Mouse (Mus musculus): ENCODE data around the gene Mid1.

The Mid1 gene

GRCm38 (mm10) chrX:169685131-169685530, at the start of gene Mid1:
Mid1 (plus strand) TSS chrX:169685199.
- DNase-seq = peak; percentile 58

- no peak for DNase-seq
Observed at GRCm38 (mm10) chrX:169673056-169673455, 11.9 kb upstream of the Mid1 start.

GRCm38 (mm10) chrX:169676313-169676712, 8.7 kb upstream of the Mid1 start:
- no peak for DNase-seq

- DNase-seq = no peak
Observed at GRCm38 (mm10) chrX:169685731-169686130, 732 bp downstream of the Mid1 start.

GRCm38 (mm10) chrX:169691217-169691616, 6.2 kb downstream of the Mid1 start:
- no peak for DNase-seq

- no peak for DNase-seq
Observed at GRCm38 (mm10) chrX:169691675-169692074, 6.7 kb downstream of the Mid1 start.

- DNase-seq = no peak
Observed at GRCm38 (mm10) chrX:169692225-169692909, 7.4 kb downstream of the Mid1 start.

- DNase-seq = no peak
Observed at GRCm38 (mm10) chrX:169704016-169704602, 19.1 kb downstream of the Mid1 start.

- DNase-seq = no peak
Observed at GRCm38 (mm10) chrX:169723511-169723910, 38.5 kb downstream of the Mid1 start.

- DNase-seq = no peak
Observed at GRCm38 (mm10) chrX:169735387-169735969, 50.5 kb downstream of the Mid1 start.

- no peak for DNase-seq
Observed at GRCm38 (mm10) chrX:169758001-169758400, 73.0 kb downstream of the Mid1 start.

- no peak for DNase-seq
Observed at GRCm38 (mm10) chrX:169779535-169779934, 94.5 kb downstream of the Mid1 start, which contains the start of gene 4933400A11Rik. 4933400A11Rik (minus strand) TSS chrX:169779635.

GRCm38 (mm10) chrX:169789702-169790101, 104.7 kb downstream of the Mid1 start:
- no peak for DNase-seq

GRCm38 (mm10) chrX:169792879-169793278, 107.9 kb downstream of the Mid1 start:
- no peak for DNase-seq

GRCm38 (mm10) chrX:169794421-169794820, 109.4 kb downstream of the Mid1 start:
- no peak for DNase-seq

GRCm38 (mm10) chrX:169794831-169795311, 109.9 kb downstream of the Mid1 start:
- DNase-seq = no peak

GRCm38 (mm10) chrX:169797148-169797547, 112.1 kb downstream of the Mid1 start:
- no peak for DNase-seq

GRCm38 (mm10) chrX:169798987-169799680, 114.1 kb downstream of the Mid1 start:
- DNase-seq = peak; percentile 49

- DNase-seq = no peak
Observed at GRCm38 (mm10) chrX:169800238-169800637, 115.2 kb downstream of the Mid1 start.

- DNase-seq = no peak
Observed at GRCm38 (mm10) chrX:169805791-169806190, 120.8 kb downstream of the Mid1 start.

GRCm38 (mm10) chrX:169807744-169808143, 122.7 kb downstream of the Mid1 start:
- DNase-seq = no peak

GRCm38 (mm10) chrX:169811318-169811717, 126.3 kb downstream of the Mid1 start:
- no peak for DNase-seq

- no peak for DNase-seq
Observed at GRCm38 (mm10) chrX:169811783-169812182, 126.8 kb downstream of the Mid1 start.

All from kidney, postnatal 10 days (tissue).